Mouse (Mus musculus): Measurements from ENCODE around the gene Acsbg2.

GRCm38 (mm10) chr17:56858216-56858615 lies 16.0 kb downstream of the Acsbg2 start:
- TF ChIP-seq CTCF (IDR thresholded peaks at IDR 0.05; ENCODE audit: low read depth) (peak; percentile 76), EP300 (IDR thresholded peaks at IDR 0.05; ENCODE audit: low read depth) (no peak)

Measured in heart, postnatal 0 days (tissue).